Mouse (Mus musculus) CH12F3 (cell line): ENCODE measurements around the gene Nab2.
"Not testable (repeated sequence)": the region's sequence is repeated elsewhere in the genome, so short reads cannot be mapped to it uniquely, and the experiment has no call there.

Experiments
- in situ Hi-C: fragments of 300-500 bp; cut with MboI; formaldehyde crosslinking; loops from 2 replicates; pipeline ENCODE4 v1.14.3; 2020; ENCODE audit warnings: low sequenced_read_pairs

Gene Nab2

GRCm38 (mm10) chr10:127674794-127675522, 6.6 kb upstream of the Nab2 start:
- in situ Hi-C loops: no loop called here

GRCm38 (mm10) chr10:127674046-127674655, 5.8 kb upstream of the Nab2 start:
- in situ Hi-C loops: no loop called here

DNA sequence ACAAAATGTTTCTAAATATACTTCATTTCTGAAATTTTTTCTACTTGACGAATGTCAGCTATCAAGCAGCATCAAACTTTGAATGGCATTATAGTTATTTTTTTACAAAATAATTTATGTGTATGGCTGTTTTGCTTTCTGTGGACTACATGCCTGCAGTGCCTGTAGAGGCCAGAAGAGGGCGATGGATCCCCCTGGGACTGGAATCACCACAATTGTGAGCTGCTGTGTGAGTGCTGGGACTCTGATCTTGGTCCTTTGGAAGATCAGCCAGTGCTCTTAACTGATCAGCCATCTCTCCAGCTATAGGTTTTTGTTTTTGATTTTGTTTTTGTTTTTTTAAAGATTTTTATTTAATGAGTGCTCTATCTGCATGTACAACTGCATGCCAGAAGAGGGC, 2.9 kb upstream of the Nab2 start:
- in situ Hi-C loops: no loop called here

DNA sequence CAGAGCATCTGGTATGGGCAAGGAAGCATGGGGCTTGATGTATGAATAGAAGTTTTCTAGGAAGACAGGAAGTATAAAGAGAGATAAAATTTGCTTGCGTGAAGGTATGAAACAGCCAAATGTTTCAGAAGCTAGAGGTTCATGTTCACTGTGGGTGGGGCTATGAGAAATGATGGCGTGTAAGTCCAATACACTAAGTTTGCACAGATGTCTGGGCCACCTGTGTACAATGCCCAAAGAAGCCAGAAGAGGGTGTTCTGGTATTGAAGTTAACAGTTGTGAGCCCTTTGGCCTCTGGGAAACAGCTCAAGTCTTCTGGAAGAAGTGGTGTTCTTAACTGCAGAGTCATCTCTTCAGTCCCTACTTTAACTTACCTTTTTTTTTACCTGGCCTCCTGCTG, 1.8 kb upstream of the Nab2 start:
- in situ Hi-C loops: no loop called here

DNA sequence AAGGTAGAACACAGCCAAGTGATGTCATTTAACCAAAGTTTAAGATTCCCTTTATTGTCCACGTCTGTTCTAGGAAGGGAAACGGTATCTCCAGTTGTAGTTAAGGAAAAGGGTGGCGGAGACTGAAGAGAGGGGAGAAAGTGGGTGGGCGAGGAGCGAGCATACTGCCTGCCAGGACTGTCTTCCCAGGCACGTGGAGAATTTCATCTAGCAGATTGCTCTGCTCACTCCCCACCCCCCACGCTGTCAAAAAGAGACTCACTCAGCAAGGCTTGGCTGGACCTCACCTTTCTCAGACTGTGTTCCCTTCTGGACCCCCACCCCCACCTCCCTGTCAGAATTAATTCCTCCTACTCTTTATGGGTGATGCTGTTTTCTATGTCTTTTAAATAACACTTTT, 802 bp upstream of the Nab2 start:
- in situ Hi-C loops: no loop called here

DNA sequence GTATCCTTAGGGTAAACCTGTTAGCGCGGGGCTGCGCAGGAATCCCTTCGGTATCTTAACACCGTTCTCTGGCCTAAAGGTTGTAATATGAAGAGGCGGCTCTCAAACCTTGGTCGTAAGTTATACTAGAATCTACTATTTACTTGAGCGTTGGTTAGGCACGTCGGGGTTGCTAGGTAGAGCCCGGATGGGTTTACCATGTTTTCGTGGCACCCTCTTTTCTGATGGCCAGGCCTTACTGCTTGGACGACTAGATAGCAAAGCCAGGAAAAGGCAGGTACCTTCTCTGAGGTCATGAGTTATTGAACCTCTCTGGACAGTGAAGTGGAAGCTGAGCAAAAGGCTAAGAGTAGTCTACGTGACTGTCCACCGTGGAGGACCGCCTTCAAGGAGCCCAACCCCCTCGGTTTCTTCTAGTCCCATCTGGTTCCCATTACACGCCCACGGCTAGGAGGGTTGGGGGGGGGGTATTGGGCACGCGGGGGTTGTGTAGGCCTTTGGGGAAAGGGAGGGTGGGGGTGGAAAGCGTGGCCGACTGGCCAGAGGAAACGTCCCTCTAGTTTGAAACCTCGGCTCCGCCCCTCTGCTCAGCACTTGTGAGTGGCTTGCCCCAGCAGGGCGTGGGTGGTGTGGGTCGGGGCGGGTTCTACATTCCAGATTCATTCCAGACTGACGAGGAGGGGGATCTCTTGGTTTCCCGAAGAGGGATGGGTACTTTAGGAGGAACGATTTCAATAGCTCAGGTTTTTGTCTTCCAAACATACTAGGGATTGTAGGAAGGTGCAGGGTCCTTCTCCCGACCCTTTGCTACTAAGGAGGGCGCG, 887 bp downstream of the Nab2 start:
- in situ Hi-C loops: no loop called here

DNA sequence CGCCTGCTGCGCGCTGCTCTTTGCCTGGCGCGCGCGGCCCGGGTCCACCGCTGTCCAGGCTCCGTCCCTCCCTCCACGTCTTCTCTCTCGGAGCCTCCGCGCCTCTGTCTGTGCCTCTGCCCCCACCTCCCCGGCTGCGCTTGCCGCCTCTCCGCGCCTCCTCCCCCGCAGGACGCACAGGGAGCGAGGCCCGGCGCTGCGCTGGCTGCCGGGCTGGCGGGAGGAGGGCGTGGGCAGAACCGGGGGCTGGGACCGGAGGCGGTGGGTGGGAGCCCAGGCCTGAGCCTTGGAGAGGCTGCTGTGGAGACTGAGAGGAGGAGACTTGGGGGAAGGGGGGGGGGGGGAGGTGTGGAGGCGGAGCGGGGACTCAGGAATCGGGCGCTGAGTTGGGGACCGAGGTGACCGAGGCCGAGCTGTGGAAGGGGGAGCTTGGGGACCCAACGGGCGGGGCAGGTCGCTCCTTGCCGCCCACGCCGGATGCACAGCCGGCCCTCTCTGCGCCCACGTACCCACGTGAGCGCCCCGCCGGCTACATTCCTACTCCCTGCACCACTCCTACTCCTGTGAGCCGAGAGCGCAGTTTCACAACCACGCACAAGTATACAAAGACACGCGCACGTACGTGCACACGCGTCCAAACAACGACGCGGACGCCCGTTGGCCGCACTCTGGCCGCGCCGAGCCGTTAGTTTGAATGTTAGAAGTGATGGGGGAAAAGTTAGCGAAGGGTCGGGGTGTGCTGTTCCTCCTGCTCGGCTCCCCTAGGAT, 1.7 kb downstream of the Nab2 start, which contains the start of gene Nemp1:
Gene Nemp1, plus strand, starts transcription at position 401 of the 768 bp plus-strand sequence.
- in situ Hi-C loops: no loop called here

- in situ Hi-C loops: no loop called here
Measured at GRCm38 (mm10) chr10:127665366-127666181, 2.8 kb downstream of the Nab2 start.

GRCm38 (mm10) chr10:127664891-127665290, 3.5 kb downstream of the Nab2 start:
- in situ Hi-C loops: no loop called here

DNA sequence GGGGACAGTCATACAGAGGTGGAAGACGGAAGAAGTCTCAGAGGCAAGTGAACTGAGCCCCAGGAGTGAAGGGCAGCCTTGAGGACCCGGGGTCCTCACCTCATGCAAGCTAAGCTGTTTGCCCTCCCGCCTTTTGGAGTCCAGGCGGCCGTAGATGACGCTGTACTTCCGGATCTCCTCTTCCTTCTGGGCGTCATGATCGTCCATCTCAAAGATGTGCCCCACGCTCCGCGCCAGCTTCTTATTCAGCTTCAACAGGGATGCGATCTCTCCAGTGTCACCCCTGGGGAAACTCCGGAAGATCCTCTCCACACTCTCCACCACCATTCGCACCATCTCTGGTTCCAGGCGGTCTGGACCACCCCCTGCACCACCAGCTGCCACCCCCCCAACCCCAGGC, 4.2 kb downstream of the Nab2 start:
- in situ Hi-C loops: no loop called here

GRCm38 (mm10) chr10:127663590-127663989, 4.8 kb downstream of the Nab2 start:
- in situ Hi-C loops: no loop called here

DNA sequence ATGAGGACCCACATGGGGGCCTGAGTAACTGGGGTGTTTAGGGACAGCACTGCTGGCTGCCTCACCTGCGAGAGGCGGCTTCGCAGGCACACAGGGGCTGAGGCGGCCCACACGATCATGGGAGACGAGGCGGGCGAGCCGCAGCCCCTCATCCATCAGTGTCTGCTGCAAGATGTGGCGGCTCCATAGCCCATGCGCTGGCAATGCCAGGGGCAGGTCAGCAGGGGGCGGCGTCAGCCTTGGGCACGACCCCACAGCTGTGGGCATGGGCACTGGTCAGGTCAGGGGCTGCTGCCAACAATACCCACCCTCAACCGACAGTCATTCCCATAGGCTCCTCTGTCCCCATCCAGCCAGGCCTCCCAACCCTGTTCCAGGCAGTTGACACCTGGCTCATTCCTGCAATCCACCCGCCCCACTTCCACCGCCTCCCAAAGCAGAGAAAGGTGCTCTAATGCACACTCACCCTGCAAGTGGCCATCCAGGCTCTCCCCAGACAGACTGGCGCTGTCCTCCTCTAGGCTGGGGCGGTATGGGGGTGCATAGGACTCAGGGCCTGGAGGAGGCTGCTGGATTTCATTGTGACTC, 5.6 kb downstream of the Nab2 start:
- in situ Hi-C loops: no loop called here

DNA sequence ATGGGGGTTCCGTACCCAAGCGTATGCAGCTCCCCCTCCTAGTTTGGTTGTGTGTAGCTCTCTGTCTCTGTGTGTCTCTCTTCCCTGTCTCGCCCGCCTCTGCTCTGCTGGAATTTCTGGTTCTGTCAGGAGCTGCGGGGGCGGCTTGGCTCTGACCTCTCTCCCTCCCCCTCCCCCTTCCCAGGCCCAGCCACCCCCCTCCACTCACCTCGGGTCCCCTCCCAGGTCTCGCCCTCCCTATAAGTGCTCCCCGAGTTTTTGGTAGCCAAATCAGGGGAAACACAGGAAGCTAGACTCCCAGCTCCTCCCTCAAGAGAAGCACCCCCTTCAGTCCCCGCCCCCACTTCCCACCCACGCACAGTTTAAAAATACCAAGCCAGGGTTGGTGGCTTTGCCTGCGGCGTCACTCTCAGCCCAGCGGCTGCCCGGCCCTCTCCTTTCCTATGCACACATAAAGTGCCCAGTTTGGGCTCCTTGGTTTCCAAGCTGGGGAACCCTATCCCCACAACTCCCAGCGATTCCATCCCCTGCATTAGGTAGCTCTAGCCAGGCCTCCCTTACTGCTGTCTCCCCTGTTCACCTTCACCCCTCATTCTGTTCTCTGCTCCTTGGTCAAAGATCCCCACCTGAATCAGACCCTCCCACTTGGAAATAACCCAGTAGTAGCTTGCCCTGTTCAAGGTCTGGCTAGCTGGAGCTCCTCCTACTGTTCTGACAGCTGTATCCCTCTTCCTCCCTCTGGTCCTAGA, 6.3 kb downstream of the Nab2 start:
- in situ Hi-C loops: no loop called here

DNA sequence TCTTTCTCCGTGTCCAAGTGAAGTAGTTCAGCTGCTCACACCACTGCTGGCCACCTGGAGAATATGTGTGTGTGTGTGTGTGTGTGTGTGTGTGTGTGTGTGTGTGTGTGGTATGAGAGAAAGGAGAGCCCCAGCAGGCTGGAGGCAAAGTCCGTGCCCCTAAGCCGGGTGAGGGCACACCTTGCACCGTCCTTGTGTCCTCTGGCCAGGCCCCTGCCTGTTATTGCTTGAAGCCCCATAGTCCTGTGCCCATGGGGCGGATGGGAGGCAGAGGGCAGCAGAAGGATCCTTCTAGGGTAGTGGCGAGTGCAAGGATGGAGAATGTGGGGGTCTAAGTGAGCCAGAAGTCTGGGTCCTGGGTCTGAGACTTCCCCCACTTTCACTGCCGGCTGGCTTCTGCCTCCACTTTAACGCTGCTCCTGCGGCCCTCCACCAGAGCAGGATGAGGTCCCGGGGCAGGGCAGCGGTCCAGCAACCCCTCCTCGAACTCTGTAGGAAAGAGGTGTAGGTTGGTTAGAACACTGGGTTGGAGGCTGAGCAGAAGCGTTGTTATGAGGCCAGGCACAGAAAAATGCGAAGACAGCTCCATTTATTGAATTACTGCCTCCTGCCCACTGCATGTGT, 7.0 kb downstream of the Nab2 start:
- in situ Hi-C loops: no loop called here

- in situ Hi-C loops: no loop called here
Measured at GRCm38 (mm10) chr10:127659551-127659950, 8.8 kb downstream of the Nab2 start.

DNA sequence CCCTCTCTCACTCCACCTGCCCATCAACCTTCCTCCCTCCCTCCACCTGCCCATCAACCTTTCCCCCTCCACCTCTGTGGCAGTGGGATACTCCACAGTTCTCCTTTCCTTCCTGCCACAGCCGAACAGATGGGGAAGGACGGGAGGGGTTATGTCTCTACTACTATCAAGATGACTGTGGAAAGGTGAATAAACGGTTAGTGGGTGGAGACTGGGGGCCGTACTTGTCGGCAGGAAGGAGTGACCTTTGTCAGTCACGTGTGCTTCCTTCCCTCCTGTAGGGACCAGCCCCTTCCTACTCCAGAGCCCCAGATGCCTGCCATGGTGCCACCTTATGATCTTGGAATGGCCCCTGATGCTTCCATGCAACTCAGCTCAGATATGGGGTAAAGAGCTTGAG, 10.3 kb downstream of the Nab2 start:
- in situ Hi-C loops: no loop called here

DNA sequence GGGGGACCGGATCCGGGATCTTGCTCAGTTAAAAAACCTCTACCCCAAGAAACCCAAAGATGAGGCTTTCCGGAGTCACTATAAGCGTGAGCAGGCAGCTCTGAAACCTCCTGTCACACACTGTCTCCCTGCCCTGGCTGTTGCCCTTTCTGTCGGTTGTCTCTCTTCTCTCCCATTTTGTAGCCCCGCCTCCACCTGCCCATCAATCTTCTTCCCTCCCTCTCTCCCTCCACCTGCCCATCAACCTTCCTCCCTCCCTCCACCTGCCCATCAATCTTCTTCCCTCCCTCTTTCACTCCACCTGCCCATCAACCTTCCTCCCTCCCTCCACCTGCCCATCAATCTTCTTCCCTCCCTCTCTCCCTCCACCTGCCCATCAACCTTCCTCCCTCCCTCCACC, 10.8 kb downstream of the Nab2 start:
- in situ Hi-C loops: not testable (repeated sequence)

DNA sequence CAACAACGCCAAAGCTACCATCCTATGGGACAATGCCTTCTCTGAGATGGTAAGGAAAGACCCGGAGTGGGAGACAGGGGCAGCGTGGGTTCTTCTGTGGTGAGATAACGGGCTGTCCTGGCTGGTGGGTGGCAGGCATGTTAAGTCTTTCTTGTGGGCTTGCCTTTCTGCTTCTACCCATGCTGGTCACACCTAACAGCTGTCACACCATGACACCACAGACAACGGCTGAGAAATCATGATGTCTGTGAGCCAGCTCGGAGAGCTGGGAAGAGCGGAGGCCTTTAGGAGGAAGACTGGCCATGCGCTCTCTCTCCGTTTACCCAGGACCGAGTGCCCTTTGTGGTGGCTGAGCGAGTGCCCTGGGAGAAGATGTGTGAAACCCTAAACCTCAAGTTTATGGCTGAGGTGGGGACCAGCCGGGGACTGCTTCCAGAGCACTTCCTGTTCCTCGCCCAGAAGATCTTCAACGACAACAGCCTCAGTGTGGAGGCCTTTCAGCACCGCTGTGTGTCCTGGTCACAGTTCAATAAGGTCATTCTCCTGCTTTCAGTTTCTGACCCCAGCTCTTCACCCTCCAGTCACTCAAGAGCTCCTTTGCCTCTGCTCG, 13.3 kb downstream of the Nab2 start:
- in situ Hi-C loops: no loop called here
